Mouse (Mus musculus) liver, postnatal 0 days (tissue): Measurements from ENCODE around the gene Olfr61. TPM values are rescaled to one million over a fixed set of nuclear protein-coding genes. Genes with fewer than 3 reads are reported as not detected.
A peak's percentile ranks its signal among the peaks of the same experiment; 100 is the strongest.
"Not testable (repeated sequence)": the region's sequence is repeated elsewhere in the genome, so short reads cannot be mapped to it uniquely, and the experiment has no call there.

Experiments
- ATAC-seq: fragments of 200-750 bp; cut with Nextera tagmentation; 2 replicates; pipeline ENCODE4 v1.8.0; 2017; ENCODE audit warnings: mild to moderate bottlenecking, moderate library complexity
- DNase-seq: peaks from one replicate; pipeline ENCODE4 v3.0.0-alpha.2; 2016
- H3K27ac ChIP-seq: fragments of 300-500 bp; sonication (generic); 2 replicates; pipeline ENCODE4 v1.5.1; 2014; ENCODE audit warnings: antibody characterized with exemption, moderate library complexity, mild to moderate bottlenecking, low read depth
- H3K27me3 ChIP-seq: fragments of 300-500 bp; sonication (generic); 2 replicates; pipeline ENCODE4 v1.6.1; 2014; ENCODE audit warnings: low read length, control low read depth, mixed read lengths; ENCODE audit not compliant: insufficient read depth
- H3K36me3 ChIP-seq: fragments of 300-500 bp; sonication (generic); replicated peaks from 2 replicates; pipeline ENCODE4 v1.6.1; 2014; ENCODE audit warnings: mild to moderate bottlenecking, control low read depth, low read length, moderate library complexity, mixed read lengths; ENCODE audit not compliant: insufficient read depth
- H3K4me1 ChIP-seq: fragments of 300-500 bp; sonication (generic); 2 replicates; pipeline ENCODE4 v1.6.1; 2014; ENCODE audit warnings: antibody characterized with exemption, mild to moderate bottlenecking, control low read depth; ENCODE audit not compliant: insufficient read depth
- H3K4me2 ChIP-seq: fragments of 300-500 bp; sonication (generic); 2 replicates; pipeline ENCODE4 v1.6.1; 2014; ENCODE audit warnings: low read depth, mild to moderate bottlenecking, low read length, moderate library complexity, mixed read lengths
- H3K4me3 ChIP-seq: fragments of 300-500 bp; sonication (generic); 2 replicates; pipeline ENCODE4 v1.5.1; 2014; ENCODE audit warnings: low read depth, low read length
- H3K9ac ChIP-seq: fragments of 300-500 bp; sonication (generic); replicated peaks from 2 replicates; pipeline ENCODE4 v1.6.1; 2014; ENCODE audit warnings: mild to moderate bottlenecking, moderate library complexity
- H3K9me3 ChIP-seq: fragments of 300-500 bp; sonication (generic); 2 replicates; pipeline ENCODE4 v1.6.1; 2016; ENCODE audit warnings: mild to moderate bottlenecking, control low read depth, low read length, mixed read lengths
- CTCF ChIP-seq: sonication (generic); IDR thresholded peaks from 2 replicates; pipeline ENCODE4 v1.5.1; 2016; ENCODE audit warnings: antibody characterized with exemption, low read depth
- EP300 ChIP-seq: IDR thresholded peaks from 2 replicates; pipeline ENCODE4 v1.6.1; 2016; ENCODE audit warnings: antibody characterized with exemption, low read depth, mild to moderate bottlenecking
- WGBS: fragments of 180-500 bp; shearing (Covaris S2); extraction: QIAGEN DNeasy Blood & Tissue Kit; methylation state at CpG from one replicate; pipeline ENCODE4 v1.1.7; 2014; ENCODE audit not compliant: insufficient replicate concordance; 5-methylcytosine and 5-hydroxymethylcytosine counted together
- polyA plus RNA-seq: library from polyadenylated mRNA; unstranded; fragments of >200 nt; fragmentation: Nextera tagmentation; extraction: Ambion mirVana; gene quantifications from 2 replicates; pipeline ENCODE4 v1.2.1, GENCODE M21; 2015

The Olfr61 gene
- polyA plus RNA-seq = not detected in 2 replicates

DNA sequence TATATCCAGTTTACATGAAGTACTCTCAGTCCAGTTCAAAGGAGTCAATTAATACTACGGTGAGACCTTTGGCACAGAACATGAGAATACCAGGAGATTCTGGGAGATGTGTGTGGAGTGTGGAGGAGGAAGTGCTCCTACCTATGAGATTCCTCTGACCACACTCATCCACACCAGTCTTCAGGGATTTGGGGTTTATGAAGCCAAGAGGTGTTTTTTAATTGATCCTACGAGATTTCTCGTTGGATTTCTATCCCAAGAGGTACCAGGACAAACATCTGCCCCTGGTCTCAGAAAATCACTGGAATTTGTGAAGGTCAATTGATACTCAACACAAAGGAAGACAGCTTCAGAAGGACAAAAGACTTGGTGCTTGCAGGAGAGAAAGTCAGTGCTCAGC is at the start of gene Olfr61:
Gene Olfr61, plus strand, starts transcription at position 301 of the 400 bp plus-strand sequence.
- H3K9ac ChIP-seq, H3K9me3 ChIP-seq, ATAC-seq, H3K27me3 ChIP-seq, H3K4me3 ChIP-seq, H3K4me1 ChIP-seq, H3K4me2 ChIP-seq, DNase-seq, H3K36me3 ChIP-seq, H3K27ac ChIP-seq: not testable (repeated sequence)
- WGBS = 69% methylated on average over 3 of the region's 3 CpGs

DNA sequence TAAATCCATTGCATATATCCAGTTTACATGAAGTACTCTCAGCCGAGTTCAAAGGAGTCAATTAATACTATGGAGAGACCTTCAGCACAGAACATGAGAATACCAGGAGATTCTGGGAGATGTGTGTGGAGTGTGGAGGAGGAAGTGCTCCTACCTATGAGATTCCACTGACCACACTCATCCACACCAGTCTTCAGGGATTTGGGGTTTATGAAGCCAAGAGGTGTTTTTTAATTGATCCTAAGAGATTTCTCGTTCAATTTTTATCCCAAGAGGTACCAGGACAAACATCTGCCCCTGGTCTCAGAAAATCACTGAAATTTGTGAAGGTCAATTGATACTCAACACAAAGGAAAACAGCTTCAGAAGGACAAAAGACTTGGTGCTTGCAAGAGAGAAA is 27.8 kb upstream of the Olfr61 start, which contains the start of gene Olfr46:
Gene Olfr46, plus strand, starts transcription at position 301 of the 400 bp plus-strand sequence.
- H3K9me3 ChIP-seq, DNase-seq, H3K27ac ChIP-seq, ATAC-seq, H3K27me3 ChIP-seq, H3K36me3 ChIP-seq, H3K4me1 ChIP-seq, H3K4me3 ChIP-seq, H3K4me2 ChIP-seq, H3K9ac ChIP-seq: not testable (repeated sequence)
- WGBS = 72% methylated on average over 2 of the region's 2 CpGs

- no peak for TF ChIP-seq CTCF
- TF ChIP-seq EP300 = no peak
- DNase-seq (no peak), ATAC-seq (peak; percentile 53; the same call in 1 of the 2 replicates)
- no peak overlapping the region for H3K9ac ChIP-seq
- H3K9me3 ChIP-seq = no peaks in the 10 kb centered on the region
- no peaks in the 10 kb centered on the region for H3K36me3 ChIP-seq
- no peak overlapping the region for H3K4me2 ChIP-seq
- H3K27ac ChIP-seq = no peak overlapping the region
- H3K27me3 ChIP-seq = no peaks in the 10 kb centered on the region
- H3K4me3 ChIP-seq = no peak overlapping the region
- no peaks in the 10 kb centered on the region for H3K4me1 ChIP-seq
- 60% methylated on average over 1 of the region's 1 CpGs for WGBS
Measured at GRCm38 (mm10) chr7:140630559-140630958, 1.8 kb downstream of the Olfr61 start.

- TF ChIP-seq EP300 (no peak), CTCF (no peak)
- no peak within 1 kb of the TSS for H3K27ac ChIP-seq
- no peak within 1 kb of the TSS for H3K4me3 ChIP-seq
- no peaks in the 10 kb centered on the region for H3K4me1 ChIP-seq
- ATAC-seq (no peak), DNase-seq (no peak)
- no peaks in the 10 kb centered on the region for H3K36me3 ChIP-seq
- WGBS = 73% methylated on average over 1 of the region's 1 CpGs
- H3K9ac ChIP-seq = no peak within 1 kb of the TSS
- no peak within 1 kb of the TSS for H3K4me2 ChIP-seq
- no peaks in the 10 kb centered on the region for H3K9me3 ChIP-seq
- H3K27me3 ChIP-seq = no peaks in the 10 kb centered on the region
Measured at GRCm38 (mm10) chr7:140646152-140646551, 17.4 kb downstream of the Olfr61 start, which contains the start of gene Olfr53. Gene Olfr53, plus strand, starts transcription at chr7:140646452.

DNA sequence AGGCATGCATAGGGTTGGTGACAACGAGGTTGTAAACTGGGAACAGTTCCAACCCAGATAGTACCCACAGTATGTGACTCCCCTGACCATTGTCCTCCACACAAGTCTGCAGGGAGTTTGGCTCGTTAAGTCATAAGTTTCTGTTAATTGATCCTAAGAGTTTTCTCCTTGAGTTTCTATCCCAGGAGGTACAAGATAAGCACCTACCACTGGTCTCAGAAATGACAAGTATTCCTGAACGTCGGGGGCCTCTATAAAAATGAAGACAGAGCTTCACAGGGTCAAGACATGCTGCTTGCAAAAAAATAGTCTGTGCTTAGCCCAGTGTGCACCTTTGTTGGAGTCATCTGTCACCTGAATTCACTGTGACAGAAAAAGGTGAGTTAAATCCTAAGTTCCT is 30.9 kb downstream of the Olfr61 start, which contains the start of gene Olfr539:
Gene Olfr539, plus strand, starts transcription at position 301 of the 400 bp plus-strand sequence.
- TF ChIP-seq CTCF (no peak), EP300 (no peak)
- Histone ChIP-seq H3K4me1 (no peaks in the 10 kb centered on the region), H3K9ac (no peak within 1 kb of the TSS), H3K36me3 (no peaks in the 10 kb centered on the region), H3K27me3 (no peaks in the 10 kb centered on the region), H3K4me2 (no peak within 1 kb of the TSS), H3K4me3 (no peak within 1 kb of the TSS), H3K9me3 (no peaks in the 10 kb centered on the region), H3K27ac (no peak within 1 kb of the TSS)
- WGBS = 66% methylated on average over 4 of the region's 4 CpGs
- no peak for DNase-seq
- ATAC-seq = no peak

- not testable (repeated sequence) for H3K4me2 ChIP-seq, H3K4me1 ChIP-seq, DNase-seq, H3K9ac ChIP-seq, H3K27ac ChIP-seq, H3K9me3 ChIP-seq, ATAC-seq, H3K4me3 ChIP-seq, H3K36me3 ChIP-seq, H3K27me3 ChIP-seq
- 67% methylated on average over 3 of the region's 3 CpGs for WGBS
Measured at GRCm38 (mm10) chr7:140670693-140671092, 41.9 kb downstream of the Olfr61 start.

- no peak for DNase-seq
- H3K9me3 ChIP-seq = no peaks in the 10 kb centered on the region
- no peaks in the 10 kb centered on the region for H3K4me1 ChIP-seq
- H3K27ac ChIP-seq = no peak overlapping the region
- WGBS = 8% methylated on average over 4 of the region's 6 CpGs
- H3K27me3 ChIP-seq = no peaks in the 10 kb centered on the region
- H3K4me3 ChIP-seq = no peak overlapping the region
- ATAC-seq = no peak
- H3K9ac ChIP-seq = no peak overlapping the region
- H3K36me3 ChIP-seq = no peaks in the 10 kb centered on the region
- no peak overlapping the region for H3K4me2 ChIP-seq
- no peak for TF ChIP-seq EP300
- TF ChIP-seq CTCF = no peak
Measured at GRCm38 (mm10) chr7:140675863-140676262, 47.1 kb downstream of the Olfr61 start.

DNA sequence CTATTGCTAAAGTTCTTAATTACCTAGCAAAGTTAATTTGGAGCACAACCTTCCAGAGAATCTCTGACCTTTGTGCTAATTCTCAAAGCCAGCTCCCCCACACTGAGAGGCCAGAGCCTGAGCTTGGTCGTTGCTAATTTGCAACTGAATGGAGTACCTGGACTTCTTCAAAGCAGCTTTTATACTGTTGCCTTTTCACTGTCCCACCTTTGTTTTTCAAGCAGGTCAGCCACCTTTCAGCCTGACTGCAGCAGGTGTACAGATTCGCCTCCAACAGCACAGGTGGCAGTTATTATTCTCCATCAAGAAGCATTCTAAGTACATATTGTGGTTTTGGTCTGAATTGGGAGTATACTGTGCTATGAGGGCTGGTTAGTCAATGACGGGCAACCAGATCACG is 50.8 kb downstream of the Olfr61 start:
- not testable (repeated sequence) for H3K27ac ChIP-seq, H3K4me2 ChIP-seq, H3K4me3 ChIP-seq, H3K27me3 ChIP-seq, ATAC-seq, H3K4me1 ChIP-seq, H3K36me3 ChIP-seq, H3K9ac ChIP-seq, DNase-seq, H3K9me3 ChIP-seq
- 65% methylated on average over 4 of the region's 4 CpGs for WGBS
